ENCODE assay signal across 8 mouse cellular contexts in genomic region chr7:139387921-139388669, GRCm38 (mm10). TPM values are rescaled to one million over a fixed set of nuclear protein-coding genes. Genes with fewer than 3 reads are reported as not detected.
A peak's percentile ranks its signal among the peaks of the same experiment; 100 is the strongest.
DNase-seq lines count a peak whose midpoint lies in the region; ATAC-seq and TF ChIP-seq lines count a peak whose summit lies in the region.

No protein-coding gene starts in this region.

- CTCF ChIA-PET in Patski (lab: Charles Lee), result interaction anchor here (1.1 to 5.3 kb wide), 5 partner anchors 10 to 96 kb away, joined by 3 to 28 read pairs (median 4); no protein-coding TSS in a partner anchor

- peaks cover 23% of the 10 kb centered on the region for H3K4me1 ChIP-seq in forebrain, embryonic 12.5 days
- H3K4me1 ChIP-seq in liver, embryonic 11.5 days (replicated peaks; ENCODE audit: control insufficient read depth, insufficient read depth, low read length), result peaks cover 13% of the 10 kb centered on the region
- H3K4me1 ChIP-seq in stomach, embryonic 14.5 days (ENCODE audit: control insufficient read depth, insufficient read depth, low read length), result peaks cover 36% of the 10 kb centered on the region

- H3K9me3 ChIP-seq in forebrain, embryonic 12.5 days, result no peaks in the 10 kb centered on the region
- H3K9me3 ChIP-seq in liver, embryonic 11.5 days (ENCODE audit: control insufficient read depth, low read length), result no peaks in the 10 kb centered on the region
- no peaks in the 10 kb centered on the region for H3K9me3 ChIP-seq in stomach, embryonic 14.5 days (ENCODE audit: control insufficient read depth, low read depth, low read length)

- H3K36me3 ChIP-seq in forebrain, embryonic 12.5 days (replicated peaks), result no peaks in the 10 kb centered on the region
- no peaks in the 10 kb centered on the region for H3K36me3 ChIP-seq in liver, embryonic 11.5 days (ENCODE audit: control insufficient read depth, insufficient read depth, low read length)
- no peaks in the 10 kb centered on the region for H3K36me3 ChIP-seq in stomach, embryonic 14.5 days (ENCODE audit: control insufficient read depth, insufficient read depth, low read length)

- 20% methylated on average over 16 of the region's 16 CpGs for WGBS in forebrain, embryonic 12.5 days
- WGBS in liver, embryonic 11.5 days, result 17% methylated on average over 16 of the region's 16 CpGs
- 10% methylated on average over 16 of the region's 16 CpGs for WGBS in stomach, embryonic 14.5 days

- no peak for TF ChIP-seq CTCF in Patski (IDR thresholded peaks at IDR 0.05)

- no peaks in the 10 kb centered on the region for H3K27me3 ChIP-seq in Patski
- no peaks in the 10 kb centered on the region for H3K27me3 ChIP-seq in forebrain, embryonic 12.5 days
- H3K27me3 ChIP-seq in liver, embryonic 11.5 days (replicated peaks; ENCODE audit: control insufficient read depth, insufficient read depth, low read length), result no peaks in the 10 kb centered on the region
- no peaks in the 10 kb centered on the region for H3K27me3 ChIP-seq in stomach, embryonic 14.5 days (ENCODE audit: control insufficient read depth, insufficient read depth, low read length)

- in situ Hi-C loops in Patski (cut with MboI; ENCODE audit: low pct_unique_long_range_greater_than_20kb), result no loop called here

- ATAC-seq in Patski, result peak; percentile 33
- ATAC-seq in forebrain, embryonic 12.5 days (ENCODE audit: low FRiP score), result no peak
- peak; percentile 69 for ATAC-seq in liver, embryonic 11.5 days (replicated peaks; ENCODE audit: low FRiP score)
- no peak; the same call in 1 of the 2 replicates for ATAC-seq in stomach, embryonic 14.5 days (ENCODE audit: insufficient number of reproducible peaks, insufficient read depth, low FRiP score, low read depth)

- peak; percentile 47 for DNase-seq in kidney, adult 9 months
- DNase-seq in kidney, adult 11 months, result no peak
- no peak for DNase-seq in Patski (ENCODE audit: low read depth, low spot score)
- no peak for DNase-seq in liver, embryonic 11.5 days (ENCODE audit: low spot score)
- DNase-seq in urinary bladder, adult 18-20 months (ENCODE audit: low spot score in 2 of 2), result no peak
- no peak for DNase-seq in adrenal gland, postnatal 36 days

- peak overlapping the region; percentile 45 for H3K4me2 ChIP-seq in forebrain, embryonic 12.5 days
- H3K4me2 ChIP-seq in liver, embryonic 11.5 days, result peak overlapping the region; percentile 62
- H3K4me2 ChIP-seq in stomach, embryonic 14.5 days (replicated peaks; ENCODE audit: low read depth, low read length), result peak overlapping the region; percentile 37

- H3K9ac ChIP-seq in forebrain, embryonic 12.5 days, result peak overlapping the region; percentile 58
- peak overlapping the region; percentile 61 for H3K9ac ChIP-seq in liver, embryonic 11.5 days (ENCODE audit: low read depth, low read length)
- peak overlapping the region; percentile 49 for H3K9ac ChIP-seq in stomach, embryonic 14.5 days (replicated peaks; ENCODE audit: low read depth, low read length)

- POLR2A ChIA-PET in Patski (lab: Charles Lee), result interaction anchor here (0.6 to 1.0 kb wide), 3 partner anchors 17 to 79 kb away, joined by 3 read pairs; no protein-coding TSS in a partner anchor

- peak overlapping the region; percentile 87 for H3K4me3 ChIP-seq in forebrain, embryonic 12.5 days (replicated peaks)
- peak overlapping the region; percentile 82 for H3K4me3 ChIP-seq in liver, embryonic 11.5 days (ENCODE audit: low read depth, low read length)
- H3K4me3 ChIP-seq in stomach, embryonic 14.5 days (ENCODE audit: low read depth, low read length), result peak overlapping the region; percentile 45

- peak overlapping the region; percentile 74 for H3K27ac ChIP-seq in forebrain, embryonic 12.5 days
- peak overlapping the region; percentile 23; the same call in 1 of the 2 replicates for H3K27ac ChIP-seq in liver, embryonic 11.5 days (ENCODE audit: low read depth, low read length)
- H3K27ac ChIP-seq in stomach, embryonic 14.5 days (ENCODE audit: low read length), result peak overlapping the region; percentile 83

RNA-seq across cellular contexts. Expression of gene Inpp5a, which starts 0.8 kb away (rescaled TPM):
- 25.5 TPM for polyA plus RNA-seq in Patski (2021)
- polyA plus RNA-seq in forebrain, embryonic 12.5 days (2016; fragmentation: Nextera tagmentation; extraction: Ambion mirVana), result 17.3 TPM in 2 replicates
- 11.8 and 14.3 TPM in 2 replicates for polyA plus RNA-seq in liver, embryonic 11.5 days (2014; fragmentation: Nextera tagmentation; extraction: Ambion mirVana)
- polyA plus RNA-seq in stomach, embryonic 14.5 days (2014; fragmentation: Nextera tagmentation; extraction: Ambion mirVana), result 46.2 and 51.9 TPM in 2 replicates
- total RNA-seq in adrenal gland, postnatal 36 days (2021), result 10 to 100 TPM; 84.4 to 85.9 TPM

Comparison
In these comparisons a context has a peak if more than half of its experiments do, and no peak if none do; other contexts are left out.
1. ATAC-seq: peak in Patski (single experiment) and liver, embryonic 11.5 days (single experiment); none in forebrain, embryonic 12.5 days (single experiment) and stomach, embryonic 14.5 days (single experiment).
2. H3K27ac ChIP-seq: peak in every context shown above with its lines; median percentile 83 in stomach, embryonic 14.5 days; 74 in forebrain, embryonic 12.5 days; 23 in liver, embryonic 11.5 days.
3. Peak in every context shown above with its lines, with median percentiles within 50 percentile points of each other: H3K4me2 ChIP-seq, H3K4me3 ChIP-seq and H3K9ac ChIP-seq.